Mouse (Mus musculus): ENCODE data around the gene Csnk1g1. TPM values are rescaled to one million over a fixed set of nuclear protein-coding genes. Genes with fewer than 3 reads are reported as not detected.

The Csnk1g1 gene
- polyA plus RNA-seq, 1 experiment from 2014 or later, result 25.3 TPM

- Histone ChIP-seq H3K27ac (no peak overlapping the region), H3K4me1 (no peaks in the 10 kb centered on the region), H3K9ac (no peak overlapping the region), H3K36me3 (replicated peaks) (no peaks in the 10 kb centered on the region), H3K27me3 (replicated peaks) (no peaks in the 10 kb centered on the region), H3K4me2 (no peak overlapping the region), H3K4me3 (no peak overlapping the region), H3K9me3 (no peaks in the 10 kb centered on the region)
- ATAC-seq (replicated peaks), result no peak
These were observed 19.7 kb downstream of the Csnk1g1 start for GRCm38 (mm10) chr9:65928456-65928855.

- Histone ChIP-seq H3K36me3 (replicated peaks) (no peaks in the 10 kb centered on the region), H3K4me2 (no peak overlapping the region), H3K27me3 (replicated peaks) (no peaks in the 10 kb centered on the region), H3K27ac (no peak overlapping the region), H3K9me3 (no peaks in the 10 kb centered on the region), H3K9ac (no peak overlapping the region), H3K4me1 (no peaks in the 10 kb centered on the region), H3K4me3 (no peak overlapping the region)
- no peak for ATAC-seq (replicated peaks)
These were observed 21.1 kb downstream of the Csnk1g1 start for GRCm38 (mm10) chr9:65929826-65930225.

DNA sequence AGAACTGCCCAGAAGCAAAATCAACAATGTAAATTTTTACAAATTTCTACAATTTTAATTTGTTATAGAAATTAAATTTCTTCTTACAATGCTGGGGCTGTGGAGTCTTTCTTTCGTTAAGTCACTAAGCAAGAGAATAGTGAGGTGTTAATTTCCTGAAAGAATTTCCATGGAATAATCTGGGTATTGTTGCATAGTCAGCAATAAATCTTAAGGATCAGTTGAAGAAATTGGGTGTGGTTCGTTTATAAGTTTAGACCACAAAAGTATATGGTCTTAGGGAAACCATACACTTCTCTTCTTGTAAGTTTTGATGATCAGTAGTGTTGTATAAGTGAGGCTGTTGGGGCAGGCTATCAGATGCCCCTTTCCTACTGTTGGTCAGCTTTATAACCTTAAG is 28.8 kb downstream of the Csnk1g1 start:
- no peak overlapping the region for H3K4me2 ChIP-seq
- no peaks in the 10 kb centered on the region for H3K4me1 ChIP-seq
- no peaks in the 10 kb centered on the region for H3K9me3 ChIP-seq
- no peaks in the 10 kb centered on the region for H3K27me3 ChIP-seq (replicated peaks)
- no peak for ATAC-seq (replicated peaks)
- WGBS, result 97% methylated on average over 2 of the region's 2 CpGs
- no peak overlapping the region for H3K4me3 ChIP-seq
- no peak overlapping the region for H3K9ac ChIP-seq
- no peaks in the 10 kb centered on the region for H3K36me3 ChIP-seq (replicated peaks)
- no peak overlapping the region for H3K27ac ChIP-seq

DNA sequence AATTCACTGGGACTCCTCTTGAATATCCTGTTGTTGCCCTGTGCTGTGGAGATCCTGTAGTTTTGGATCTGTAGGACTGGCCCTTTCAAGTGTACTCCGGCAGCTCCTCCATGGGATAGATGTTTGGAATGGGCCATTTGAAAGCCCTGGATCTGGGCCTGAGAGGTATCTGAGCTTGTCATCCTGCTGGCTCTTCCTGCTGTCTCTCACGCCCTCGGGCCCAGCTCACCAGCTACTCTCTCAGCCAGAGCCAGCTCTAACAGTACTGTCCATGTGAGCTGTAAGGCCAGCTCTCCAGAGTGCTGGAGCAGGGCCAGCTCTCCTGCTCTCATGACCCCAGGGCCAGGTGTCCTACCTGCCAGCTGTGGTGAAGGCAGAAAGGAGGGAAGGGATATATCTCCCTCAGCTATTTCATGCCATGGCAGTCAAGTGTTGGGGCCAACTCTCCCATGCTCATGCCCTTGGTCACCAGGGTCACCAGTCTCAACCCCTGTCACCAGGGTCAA is 42.4 kb downstream of the Csnk1g1 start:
- 96% methylated on average over 3 of the region's 3 CpGs for WGBS
- Histone ChIP-seq H3K4me2 (no peak overlapping the region), H3K4me3 (no peak overlapping the region), H3K9ac (no peak overlapping the region), H3K27ac (no peak overlapping the region), H3K9me3 (no peaks in the 10 kb centered on the region), H3K4me1 (no peaks in the 10 kb centered on the region), H3K27me3 (replicated peaks) (no peaks in the 10 kb centered on the region), H3K36me3 (replicated peaks) (no peaks in the 10 kb centered on the region)
- no peak for ATAC-seq (replicated peaks)

DNA sequence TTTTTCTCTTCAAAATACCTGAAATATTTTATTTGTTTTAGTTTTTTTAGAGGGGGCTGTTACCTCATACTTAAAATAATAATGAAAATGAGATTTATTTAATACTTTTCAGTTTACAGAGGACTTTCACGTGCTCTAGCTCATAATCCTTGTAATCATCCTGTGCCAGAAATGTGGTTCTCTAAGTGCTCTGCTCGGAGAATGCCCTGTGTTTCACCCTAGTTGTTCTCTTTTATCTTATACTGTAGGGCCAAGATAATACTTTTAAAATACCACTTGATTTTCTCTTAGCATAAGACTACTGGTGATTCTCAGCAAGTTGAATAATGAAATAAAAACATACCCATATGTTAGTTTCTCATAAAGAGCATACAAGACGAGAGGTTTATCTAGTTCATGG is 61.3 kb downstream of the Csnk1g1 start:
- no peaks in the 10 kb centered on the region for H3K27me3 ChIP-seq (replicated peaks)
- H3K4me1 ChIP-seq, result no peaks in the 10 kb centered on the region
- no peak overlapping the region for H3K9ac ChIP-seq
- no peaks in the 10 kb centered on the region for H3K9me3 ChIP-seq
- no peak overlapping the region for H3K4me2 ChIP-seq
- no peak overlapping the region for H3K27ac ChIP-seq
- ATAC-seq (replicated peaks), result no peak
- no peak overlapping the region for H3K4me3 ChIP-seq
- H3K36me3 ChIP-seq (replicated peaks), result no peaks in the 10 kb centered on the region
- 78% methylated on average over 3 of the region's 3 CpGs for WGBS

GRCm38 (mm10) chr9:65973206-65973605 is 64.5 kb downstream of the Csnk1g1 start:
- Histone ChIP-seq H3K27me3 (replicated peaks) (no peaks in the 10 kb centered on the region), H3K9ac (no peak overlapping the region), H3K36me3 (replicated peaks) (no peaks in the 10 kb centered on the region), H3K27ac (no peak overlapping the region), H3K4me2 (no peak overlapping the region), H3K9me3 (no peaks in the 10 kb centered on the region), H3K4me3 (no peak overlapping the region), H3K4me1 (no peaks in the 10 kb centered on the region)
- ATAC-seq (replicated peaks), result no peak
- 78% methylated on average over 2 of the region's 2 CpGs for WGBS

GRCm38 (mm10) chr9:65975886-65976285 is 67.2 kb downstream of the Csnk1g1 start:
- H3K4me1 ChIP-seq, result no peaks in the 10 kb centered on the region
- H3K4me3 ChIP-seq, result no peak overlapping the region
- no peaks in the 10 kb centered on the region for H3K9me3 ChIP-seq
- no peak for ATAC-seq (replicated peaks)
- no peak overlapping the region for H3K4me2 ChIP-seq
- no peak overlapping the region for H3K9ac ChIP-seq
- H3K27ac ChIP-seq, result no peak overlapping the region
- H3K27me3 ChIP-seq (replicated peaks), result no peaks in the 10 kb centered on the region
- no peaks in the 10 kb centered on the region for H3K36me3 ChIP-seq (replicated peaks)

GRCm38 (mm10) chr9:65982841-65983240 is 74.1 kb downstream of the Csnk1g1 start:
- no peak overlapping the region for H3K4me2 ChIP-seq
- H3K27me3 ChIP-seq (replicated peaks), result no peaks in the 10 kb centered on the region
- no peak overlapping the region for H3K9ac ChIP-seq
- H3K36me3 ChIP-seq (replicated peaks), result no peaks in the 10 kb centered on the region
- H3K9me3 ChIP-seq, result no peaks in the 10 kb centered on the region
- no peak for ATAC-seq (replicated peaks)
- no peaks in the 10 kb centered on the region for H3K4me1 ChIP-seq
- 65% methylated on average over 1 of the region's 1 CpGs for WGBS
- no peak overlapping the region for H3K4me3 ChIP-seq
- no peak overlapping the region for H3K27ac ChIP-seq

DNA sequence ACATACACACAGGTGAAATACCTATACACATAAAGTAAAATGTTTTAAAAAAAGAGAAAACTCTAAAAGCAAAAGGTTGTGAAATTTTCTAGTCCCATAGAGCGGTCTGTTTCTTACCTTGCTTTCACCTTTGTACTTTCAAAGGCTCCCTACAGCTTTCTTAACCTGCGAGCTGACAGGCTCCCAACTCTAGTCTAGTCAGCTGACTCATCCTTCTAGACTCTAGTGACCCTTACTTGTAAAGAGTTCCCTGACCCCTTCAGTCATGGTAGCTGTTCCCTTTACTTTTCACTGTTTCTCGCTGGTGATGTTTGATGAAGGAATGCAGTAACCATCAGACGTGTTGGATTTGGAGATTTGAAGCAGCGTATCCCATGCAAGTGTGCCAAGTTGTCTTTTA is 78.3 kb downstream of the Csnk1g1 start:
- no peak overlapping the region for H3K27ac ChIP-seq
- no peaks in the 10 kb centered on the region for H3K4me1 ChIP-seq
- H3K4me2 ChIP-seq, result no peak overlapping the region
- H3K27me3 ChIP-seq (replicated peaks), result no peaks in the 10 kb centered on the region
- WGBS, result 88% methylated on average over 5 of the region's 5 CpGs
- no peaks in the 10 kb centered on the region for H3K9me3 ChIP-seq
- ATAC-seq (replicated peaks), result no peak
- no peaks in the 10 kb centered on the region for H3K36me3 ChIP-seq (replicated peaks)
- no peak overlapping the region for H3K9ac ChIP-seq
- H3K4me3 ChIP-seq, result no peak overlapping the region

- 94% methylated on average over 7 of the region's 7 CpGs for WGBS
- Histone ChIP-seq H3K4me1 (no peaks in the 10 kb centered on the region), H3K36me3 (replicated peaks) (no peaks in the 10 kb centered on the region), H3K4me2 (no peak overlapping the region), H3K9ac (no peak overlapping the region), H3K27me3 (replicated peaks) (no peaks in the 10 kb centered on the region), H3K9me3 (no peaks in the 10 kb centered on the region), H3K27ac (no peak overlapping the region), H3K4me3 (no peak overlapping the region)
- no peak for ATAC-seq (replicated peaks)
These were observed 87.1 kb downstream of the Csnk1g1 start for GRCm38 (mm10) chr9:65995603-65996376.

- Histone ChIP-seq H3K4me2 (no peak overlapping the region), H3K27ac (no peak overlapping the region), H3K4me1 (no peaks in the 10 kb centered on the region), H3K9me3 (no peaks in the 10 kb centered on the region), H3K27me3 (replicated peaks) (no peaks in the 10 kb centered on the region), H3K4me3 (no peak overlapping the region), H3K9ac (no peak overlapping the region), H3K36me3 (replicated peaks) (peaks cover 8% of the 10 kb centered on the region; the same call in 1 of the 2 replicates)
- ATAC-seq (replicated peaks), result no peak
- WGBS, result 52% methylated on average over 5 of the region's 5 CpGs
These were observed 90.2 kb downstream of the Csnk1g1 start for GRCm38 (mm10) chr9:65998965-65999364.

DNA sequence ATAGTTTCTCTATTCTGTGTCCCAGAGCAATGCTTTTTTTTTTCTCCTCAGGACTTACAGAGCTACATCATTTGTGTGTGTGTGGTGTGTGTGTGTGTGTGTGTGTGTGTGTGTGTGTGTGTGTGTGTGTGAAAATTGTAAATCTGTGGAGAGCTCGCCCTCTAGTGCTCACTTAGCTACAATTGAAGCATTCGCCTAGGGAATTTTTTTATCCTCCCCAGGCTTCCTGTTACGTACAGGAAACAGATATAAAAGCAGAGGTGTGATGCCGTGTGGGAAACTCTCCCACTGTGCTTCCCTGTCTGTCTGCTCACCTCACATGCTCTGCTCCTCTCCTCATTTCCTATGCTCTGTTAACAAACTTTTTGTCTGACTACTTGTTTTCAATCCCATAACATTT is 95.7 kb downstream of the Csnk1g1 start:
- no peak overlapping the region for H3K27ac ChIP-seq
- no peaks in the 10 kb centered on the region for H3K4me1 ChIP-seq
- ATAC-seq (replicated peaks), result no peak
- no peak overlapping the region for H3K4me3 ChIP-seq
- no peaks in the 10 kb centered on the region for H3K9me3 ChIP-seq
- no peaks in the 10 kb centered on the region for H3K27me3 ChIP-seq (replicated peaks)
- H3K9ac ChIP-seq, result no peak overlapping the region
- 38% methylated on average over 4 of the region's 4 CpGs for WGBS
- no peak overlapping the region for H3K4me2 ChIP-seq
- H3K36me3 ChIP-seq (replicated peaks), result peaks cover 8% of the 10 kb centered on the region; the same call in 1 of the 2 replicates

DNA sequence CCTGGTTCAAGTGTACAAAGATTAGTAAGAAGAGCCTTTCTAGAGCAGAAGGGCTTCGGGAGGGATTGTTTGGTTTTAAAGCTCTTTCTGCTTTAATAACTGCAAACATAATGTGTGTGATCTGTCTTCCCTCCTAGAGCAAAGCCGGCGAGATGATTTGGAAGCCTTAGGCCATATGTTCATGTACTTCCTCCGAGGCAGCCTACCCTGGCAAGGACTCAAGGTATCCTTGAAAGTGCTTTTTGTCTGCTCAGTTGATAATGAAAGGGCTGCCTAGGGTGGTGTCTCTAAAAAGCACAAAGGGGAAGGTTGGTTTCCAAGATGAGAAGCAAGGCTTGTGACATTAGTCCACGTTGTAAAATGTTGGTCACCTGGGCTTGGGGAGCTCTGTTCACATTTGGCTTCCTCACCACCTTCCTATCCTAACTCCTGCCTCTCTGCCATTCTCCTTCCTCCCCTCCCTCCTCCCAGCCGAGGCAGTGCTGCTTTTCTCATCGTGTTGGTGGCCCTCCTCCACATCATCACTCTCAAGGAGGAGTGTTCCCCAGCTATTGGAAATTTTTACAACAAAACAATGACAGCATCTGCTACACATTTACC is 99.0 kb downstream of the Csnk1g1 start:
- H3K27ac ChIP-seq, result no peak overlapping the region

More for the DNA sequence above, 99.0 kb downstream of the Csnk1g1 start:
- no peaks in the 10 kb centered on the region for H3K4me1 ChIP-seq
- WGBS, result 82% methylated on average over 7 of the region's 7 CpGs
- H3K4me3 ChIP-seq, result no peak overlapping the region
- H3K36me3 ChIP-seq (replicated peaks), result peaks cover 5% of the 10 kb centered on the region; the same call in 1 of the 2 replicates
- no peaks in the 10 kb centered on the region for H3K9me3 ChIP-seq
- H3K4me2 ChIP-seq, result no peak overlapping the region
- no peak for ATAC-seq (replicated peaks)
- H3K9ac ChIP-seq, result no peak overlapping the region
- no peaks in the 10 kb centered on the region for H3K27me3 ChIP-seq (replicated peaks)

Data from midbrain, embryonic 15.5 days (tissue).